Mouse (Mus musculus) pancreas, adult 10 weeks (tissue): ENCODE measurements around the gene Gdap1l1. TPM values are rescaled to one million over a fixed set of nuclear protein-coding genes. Genes with fewer than 3 reads are reported as not detected.

Experiments used
- polyA plus RNA-seq: library from polyadenylated mRNA; stranded (reverse); fragments of 350-450 nt; fragmentation: Illumina TruSeq; extraction: RNeasy Lipid Tissue Mini Kit (QIAGEN cat#74804); gene quantifications from one replicate; pipeline ENCODE4 v1.2.3, GENCODE M21; 2015; ENCODE audit warnings: low read depth, low replicate concordance; ENCODE audit not compliant: insufficient read depth

Gdap1l1 gene
- polyA plus RNA-seq = 2.2 TPM

DNA sequence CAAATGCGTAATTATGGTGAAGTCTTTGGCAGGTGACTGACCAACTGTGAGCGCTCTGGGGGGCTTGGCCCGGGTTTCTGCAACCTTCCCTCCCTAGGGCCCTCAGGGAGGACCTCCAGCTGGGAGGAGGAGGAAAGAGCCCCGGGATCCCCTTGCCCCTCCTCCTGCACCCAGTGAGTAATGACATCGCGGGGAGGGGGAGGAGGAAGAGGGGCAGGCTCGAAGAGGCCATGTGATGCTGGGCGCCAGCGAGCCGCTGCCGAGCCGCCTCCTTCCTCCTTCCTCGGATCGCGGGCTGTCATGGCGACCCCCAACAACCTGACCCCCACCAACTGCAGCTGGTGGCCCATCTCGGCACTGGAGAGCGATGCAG, at the start of gene Gdap1l1:
Gene Gdap1l1 (plus strand): TSS at position 231 of the 373 bp plus-strand sequence.

DNA sequence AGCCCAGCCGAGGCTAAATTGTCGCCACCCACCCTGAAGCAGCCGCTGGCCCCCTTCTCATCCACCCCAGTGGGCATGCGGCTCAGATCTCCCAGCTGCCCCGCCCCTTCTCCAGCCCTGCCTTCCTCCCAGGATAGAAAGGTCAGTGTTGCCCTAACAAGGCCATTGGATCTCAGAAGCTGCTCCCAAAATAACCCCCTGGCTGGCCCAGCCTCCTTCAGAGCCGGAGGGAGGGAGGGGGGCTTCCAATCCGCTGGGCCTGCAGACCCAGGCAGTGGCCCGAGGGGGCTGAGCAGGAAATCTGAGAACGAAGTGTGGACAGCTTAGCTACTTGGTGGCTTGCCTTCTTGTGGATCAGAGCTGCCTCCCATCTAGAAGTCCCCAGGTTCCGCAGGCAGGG, 40.4 kb upstream of the Gdap1l1 start, which contains the start of gene Jph2:
Gene Jph2 (minus strand): TSS at position 89 of the 400 bp plus-strand sequence.

DNA sequence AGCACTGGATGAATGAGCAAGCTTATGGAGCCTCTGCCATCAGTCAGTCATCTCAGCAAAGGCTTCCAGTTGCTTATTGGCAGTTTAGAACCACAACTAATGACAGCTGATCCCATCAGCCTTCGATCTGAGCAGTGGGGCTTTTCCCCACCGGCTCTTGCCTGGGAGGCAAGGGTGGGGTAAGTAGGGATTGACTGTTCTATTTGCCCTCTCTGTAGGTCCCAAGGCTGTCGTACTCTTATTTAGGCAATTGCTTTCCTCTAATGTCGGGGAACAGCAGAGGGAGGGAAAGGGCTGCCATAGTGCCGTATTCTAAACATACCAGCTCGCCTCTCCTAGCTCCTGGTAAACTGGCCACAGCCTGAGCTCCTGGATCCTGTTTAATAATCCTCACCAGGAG, 13.7 kb upstream of the Gdap1l1 start, which contains the start of gene Oser1:
Gene Oser1 (minus strand): TSS at position 101 of the 400 bp plus-strand sequence.

DNA sequence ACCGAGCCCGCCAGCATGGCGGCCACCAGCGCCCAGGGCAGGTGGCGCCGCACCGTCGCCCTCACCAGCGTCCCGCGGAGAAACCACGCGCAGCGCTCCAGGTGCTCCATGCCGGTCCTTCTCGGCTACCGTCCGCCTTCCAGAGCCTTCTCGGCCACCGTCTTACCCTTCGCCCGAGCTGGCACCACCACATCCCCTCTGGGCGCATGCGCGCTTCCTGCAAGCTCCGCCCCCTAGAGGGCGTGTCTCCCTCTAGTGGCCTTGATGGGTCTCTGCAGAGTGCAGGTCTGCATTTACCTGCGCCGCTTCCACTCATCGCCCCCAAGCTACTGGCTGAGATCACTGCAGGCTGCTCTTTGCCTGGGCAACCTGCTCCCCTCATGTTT, 34.2 kb downstream of the Gdap1l1 start, which contains the start of gene Fitm2:
Gene Fitm2 (minus strand): TSS at position 164 of the 386 bp plus-strand sequence.

DNA sequence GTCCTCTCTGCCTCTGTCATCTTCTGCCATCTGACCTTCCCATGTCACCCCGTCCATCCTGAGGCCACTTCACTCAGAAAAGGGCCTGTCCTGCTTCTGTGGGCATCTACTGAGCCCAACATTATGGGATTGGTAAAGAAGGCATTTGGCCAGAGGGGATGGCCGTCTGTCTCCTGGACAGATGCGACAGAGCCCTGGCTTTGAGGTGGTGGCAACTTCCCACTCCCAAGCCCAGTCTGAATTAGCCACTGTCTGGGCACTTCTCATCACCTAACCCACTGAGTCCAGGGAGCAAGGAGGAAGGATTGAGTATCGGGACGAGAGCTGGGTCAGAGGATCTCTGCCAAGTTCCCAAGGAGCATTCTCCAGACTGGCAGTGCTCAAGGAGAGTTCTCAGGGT, 53.7 kb downstream of the Gdap1l1 start, which contains the start of gene R3hdml:
Gene R3hdml (plus strand): TSS at position 301 of the 400 bp plus-strand sequence.

Other genes with a start within 250 kb of the Gdap1l1 start
- 0.41 TPM for gene Tox2, start 235.4 kb upstream of the Gdap1l1 start, polyA plus RNA-seq
- 1.8 TPM for gene Jph2, start 40.5 kb upstream of the Gdap1l1 start, polyA plus RNA-seq
- gene Oser1, start 13.8 kb upstream of the Gdap1l1 start, polyA plus RNA-seq = 14.9 TPM
- gene Fitm2, start 34.2 kb downstream of the Gdap1l1 start, polyA plus RNA-seq = 3.6 TPM
- not detected for gene R3hdml, start 53.8 kb downstream of the Gdap1l1 start, polyA plus RNA-seq
- gene Hnf4a, start 68.3 kb downstream of the Gdap1l1 start, polyA plus RNA-seq = 4.2 TPM
- gene Ttpal, start 163.8 kb downstream of the Gdap1l1 start, polyA plus RNA-seq = 4.8 TPM
- 125 TPM for gene Serinc3, start 206.7 kb downstream of the Gdap1l1 start, polyA plus RNA-seq
- 20.6 TPM for gene Pkig, start 219.9 kb downstream of the Gdap1l1 start, polyA plus RNA-seq